ENCODE assay signal across 12 mouse cellular contexts in the genomic region with DNA sequence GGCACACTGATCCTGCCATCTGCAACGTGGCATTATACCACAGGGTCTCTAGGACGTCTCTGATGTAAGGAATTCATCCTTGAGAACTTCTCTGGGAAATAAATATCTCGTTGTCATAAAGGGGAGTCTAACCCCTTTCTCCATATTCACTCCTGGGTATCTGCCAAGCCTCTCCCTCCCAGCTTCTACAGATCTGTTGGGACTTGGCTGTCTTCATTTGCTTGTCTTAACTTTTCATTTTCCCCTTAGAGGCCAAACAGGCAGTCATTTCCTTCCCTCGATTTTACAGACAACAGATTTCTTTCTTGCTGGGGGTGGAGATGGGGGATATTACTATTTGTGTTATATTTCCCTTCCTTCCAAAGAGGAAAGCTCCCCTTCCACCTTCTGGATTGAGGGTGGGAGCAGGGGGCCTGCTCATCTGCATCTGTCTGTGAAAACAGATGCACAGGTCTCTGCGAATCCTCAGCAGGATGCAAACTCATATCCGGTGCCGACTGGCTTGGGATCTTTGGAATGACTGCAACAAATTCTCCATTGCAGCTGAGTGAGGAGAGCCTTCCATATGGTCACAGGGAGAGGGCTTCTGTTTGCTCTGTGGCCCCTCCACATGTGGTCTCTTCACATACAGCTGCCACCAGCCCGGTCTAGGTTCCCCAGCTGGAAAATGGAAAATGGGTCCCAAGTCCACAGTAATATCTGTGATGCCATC.
DNase-seq lines count a peak whose midpoint lies in the region; ATAC-seq and TF ChIP-seq lines count a peak whose summit lies in the region.
"Had no signal": no experiment of that assay in that cellular context is flagged by ENCODE, and none has a peak within 500 bp of the region (broad histone marks: within the 10 kb centered on the region; RNA-seq: fewer than 3 reads in every experiment).

No protein-coding gene starts in this region.

- no peaks in the 10 kb centered on the region for H3K9me3 ChIP-seq in heart, embryonic 14.5 days (ENCODE audit: control insufficient read depth, low read length)
- no peaks in the 10 kb centered on the region for H3K9me3 ChIP-seq in liver, embryonic 12.5 days (replicated peaks)
- H3K9me3 ChIP-seq in intestine, embryonic 16.5 days (ENCODE audit: control insufficient read depth, low read length): no peaks in the 10 kb centered on the region
- H3K9me3 ChIP-seq: midbrain, embryonic 12.5 days had no signal

- TF ChIP-seq CTCF in liver, adult 2 months (IDR thresholded peaks at IDR 0.05; ENCODE audit: low read depth, low read length): no peak

- peaks cover 7 to 8% of the 10 kb centered on the region in 2 experiments; a peak in 3 of 4 replicates for H3K4me1 ChIP-seq in heart, embryonic 14.5 days (ENCODE audit: control insufficient read depth in 2 of 2, insufficient read depth in 2 of 2, low read length in 2 of 2)
- H3K4me1 ChIP-seq in liver, adult 2 months (ENCODE audit: control insufficient read depth, insufficient read depth, low read length): peaks cover 2% of the 10 kb centered on the region
- H3K4me1 ChIP-seq in liver, embryonic 12.5 days: peaks cover 32% of the 10 kb centered on the region
- peaks cover 25% of the 10 kb centered on the region for H3K4me1 ChIP-seq in brown adipose tissue, adult 24 weeks (ENCODE audit: control insufficient read depth, insufficient read depth, insufficient read length, low read length)
- H3K4me1 ChIP-seq in intestine, embryonic 16.5 days (ENCODE audit: control insufficient read depth, insufficient read depth, low read length): peaks cover 20% of the 10 kb centered on the region
- H3K4me1 ChIP-seq: midbrain, embryonic 12.5 days had no signal

- H3K27ac ChIP-seq in heart, embryonic 14.5 days (replicated peaks in 1 of 2; ENCODE audit: control insufficient read depth in 1 of 2, insufficient read depth in 1 of 2, low read depth in 2 of 2, low read length in 2 of 2): peak overlapping the region; percentile 39 to 58; a peak in 2 of 4 replicates
- peak overlapping the region; percentile 54 for H3K27ac ChIP-seq in liver, adult 2 months (replicated peaks; ENCODE audit: insufficient read depth, low read depth, low read length)
- H3K27ac ChIP-seq in liver, embryonic 12.5 days: no peak overlapping the region
- peak overlapping the region; percentile 51 for H3K27ac ChIP-seq in brown adipose tissue, adult 24 weeks (replicated peaks; ENCODE audit: low read depth, low read length)
- H3K27ac ChIP-seq in intestine, embryonic 16.5 days (ENCODE audit: low read length): peak overlapping the region; percentile 51
- H3K27ac ChIP-seq: midbrain, embryonic 12.5 days had no signal

- no peak overlapping the region for H3K4me3 ChIP-seq in heart, embryonic 14.5 days (ENCODE audit: control insufficient read depth in 1 of 2, insufficient read depth in 1 of 2, low read depth in 1 of 2, low read length in 2 of 2)
- H3K4me3 ChIP-seq in liver, adult 2 months (ENCODE audit: insufficient read depth, low read depth, low read length): no peak overlapping the region
- H3K4me3 ChIP-seq in liver, embryonic 12.5 days: no peak overlapping the region
- H3K4me3 ChIP-seq in brown adipose tissue, adult 24 weeks (ENCODE audit: insufficient read depth, low read depth, low read length): no peak overlapping the region
- no peak overlapping the region for H3K4me3 ChIP-seq in intestine, embryonic 16.5 days (ENCODE audit: low read length)
- H3K4me3 ChIP-seq: midbrain, embryonic 12.5 days had no signal

- 68% methylated on average over 8 of the region's 8 CpGs for WGBS in heart, embryonic 14.5 days
- 75% methylated on average over 8 of the region's 8 CpGs for WGBS in liver, adult 2 months
- 82% methylated on average over 8 of the region's 8 CpGs for WGBS in liver, embryonic 12.5 days (ENCODE audit: insufficient replicate concordance)
- WGBS in intestine, embryonic 16.5 days: 58% methylated on average over 8 of the region's 8 CpGs

- ATAC-seq in heart, embryonic 14.5 days (ENCODE audit: insufficient number of reproducible peaks, insufficient read depth, low FRiP score, low read depth): no peak
- ATAC-seq in liver, embryonic 12.5 days: no peak
- no peak for ATAC-seq in intestine, embryonic 16.5 days

- H3K9ac ChIP-seq in heart, embryonic 14.5 days (ENCODE audit: low read length): no peak overlapping the region
- no peak overlapping the region for H3K9ac ChIP-seq in liver, adult 2 months (ENCODE audit: low read depth, low read length)
- no peak overlapping the region for H3K9ac ChIP-seq in liver, embryonic 12.5 days
- no peak overlapping the region for H3K9ac ChIP-seq in intestine, embryonic 16.5 days (ENCODE audit: low read depth, low read length)
- H3K9ac ChIP-seq: midbrain, embryonic 12.5 days had no signal

- no peaks in the 10 kb centered on the region for H3K27me3 ChIP-seq in heart, embryonic 14.5 days (ENCODE audit: control insufficient read depth, insufficient read depth, low read length)
- no peaks in the 10 kb centered on the region for H3K27me3 ChIP-seq in liver, adult 2 months (ENCODE audit: control insufficient read depth, insufficient read depth, low read length)
- no peaks in the 10 kb centered on the region for H3K27me3 ChIP-seq in liver, embryonic 12.5 days (replicated peaks)
- H3K27me3 ChIP-seq in intestine, embryonic 16.5 days (replicated peaks; ENCODE audit: control insufficient read depth, insufficient read depth, low read length): no peaks in the 10 kb centered on the region
- H3K27me3 ChIP-seq: CH12.LX; midbrain, embryonic 12.5 days had no signal

- H3K4me2 ChIP-seq in heart, embryonic 14.5 days (ENCODE audit: low read length): no peak overlapping the region
- H3K4me2 ChIP-seq in liver, embryonic 12.5 days: no peak overlapping the region
- H3K4me2 ChIP-seq in intestine, embryonic 16.5 days (ENCODE audit: low read depth, low read length): no peak overlapping the region
- H3K4me2 ChIP-seq: midbrain, embryonic 12.5 days had no signal

- no peak for DNase-seq in heart, postnatal 14 days
- no peak for DNase-seq in liver, adult 2 months (ENCODE audit: extremely low read depth, low read depth, low spot score)
- no peak for DNase-seq in spleen, postnatal 36 days (ENCODE audit: low spot score in 2 of 2)
- DNase-seq in left cerebral cortex, adult 8-10 months (ENCODE audit: low spot score in 2 of 2): no peak
- DNase-seq: cerebellum, adult 8-10 months; thymus, postnatal 14 days had no signal

- peaks cover 46% of the 10 kb centered on the region for H3K36me3 ChIP-seq in heart, embryonic 14.5 days (ENCODE audit: control insufficient read depth, insufficient read depth, low read length)
- H3K36me3 ChIP-seq in liver, adult 2 months (ENCODE audit: control insufficient read depth, insufficient read depth, low read length): peaks cover 12% of the 10 kb centered on the region; the same call in 1 of the 2 replicates
- peaks cover 99% of the 10 kb centered on the region for H3K36me3 ChIP-seq in liver, embryonic 12.5 days
- peaks cover 3% of the 10 kb centered on the region; the same call in 1 of the 2 replicates for H3K36me3 ChIP-seq in intestine, embryonic 16.5 days (ENCODE audit: control insufficient read depth, insufficient read depth, low read length)

- intact Hi-C loops in heart, postnatal 14 days (cut with DNase I): no loop called here

- no peaks in the 10 kb centered on the region for H3K79me2 ChIP-seq in liver, adult 2 months (ENCODE audit: control insufficient read depth, insufficient read depth, low read length)

- no peak for TF ChIP-seq POLR2A in liver, adult 2 months (IDR thresholded peaks at IDR 0.05; ENCODE audit: extremely low read depth, insufficient read depth, low read length)
